Mouse (Mus musculus) hindbrain, embryonic 10.5 days (tissue): ENCODE measurements around the gene Mbtps1. TPM values are rescaled to one million over a fixed set of nuclear protein-coding genes. Genes with fewer than 3 reads are reported as not detected.

Experiments
- DNase-seq: peaks from one replicate; pipeline ENCODE4 v3.0.0-alpha.2; 2017; ENCODE audit warnings: low spot score
- H3K27ac ChIP-seq: fragments of 300-500 bp; sonication (generic); 2 replicates; pipeline ENCODE4 v1.5.1; 2016; ENCODE audit warnings: mild to moderate bottlenecking, moderate library complexity
- H3K27me3 ChIP-seq: fragments of 300-500 bp; sonication (generic); 2 replicates; pipeline ENCODE4 v1.6.1; 2016; ENCODE audit warnings: mild to moderate bottlenecking; ENCODE audit not compliant: poor library complexity, insufficient read depth, severe bottlenecking
- H3K36me3 ChIP-seq: fragments of 300-500 bp; sonication (generic); 2 replicates; pipeline ENCODE4 v1.6.1; 2016; ENCODE audit warnings: mild to moderate bottlenecking, moderate library complexity
- H3K4me1 ChIP-seq: fragments of 300-500 bp; sonication (generic); replicated peaks from 2 replicates; pipeline ENCODE4 v1.6.1; 2016; ENCODE audit warnings: mild to moderate bottlenecking
- H3K4me3 ChIP-seq: fragments of 300-500 bp; sonication (generic); 2 replicates; pipeline ENCODE4 v1.5.1; 2016; ENCODE audit warnings: mild to moderate bottlenecking, moderate library complexity
- H3K9me3 ChIP-seq: fragments of 300-500 bp; sonication (generic); 2 replicates; pipeline ENCODE4 v1.6.1; 2016; ENCODE audit warnings: mild to moderate bottlenecking, moderate library complexity
- WGBS: fragments of 180-500 bp; shearing (Covaris S2); methylation state at CpG from one replicate; pipeline ENCODE4 v1.1.7; 2016; 5-methylcytosine and 5-hydroxymethylcytosine counted together
- polyA plus RNA-seq: library from polyadenylated mRNA; unstranded; fragments of >200 nt; fragmentation: Nextera tagmentation; extraction: Ambion mirVana; gene quantifications from 2 replicates; pipeline ENCODE4 v1.2.1, GENCODE M21; 2016

Mbtps1 gene
- polyA plus RNA-seq, 1 experiment from 2014 or later = 104 TPM

GRCm38 (mm10) chr8:119468091-119468490, 90.4 kb downstream of the Mbtps1 start:
- 88% methylated on average over 8 of the region's 8 CpGs for WGBS
- no peaks in the 10 kb centered on the region for H3K9me3 ChIP-seq

GRCm38 (mm10) chr8:119466794-119467193, 91.7 kb downstream of the Mbtps1 start:
- H3K27ac ChIP-seq = peak overlapping the region; percentile 46
- 73% methylated on average over 10 of the region's 10 CpGs for WGBS
- H3K27me3 ChIP-seq = peaks cover 55% of the 10 kb centered on the region
- no peaks in the 10 kb centered on the region for H3K9me3 ChIP-seq
- peaks cover 47% of the 10 kb centered on the region for H3K4me1 ChIP-seq
- H3K4me3 ChIP-seq = 0 out of 2 replicates have a peak overlapping the region, but pooled peaks have one; percentile 36
- no peak for DNase-seq
- no peaks in the 10 kb centered on the region for H3K36me3 ChIP-seq

More at GRCm38 (mm10) chr8:119468091-119468490, 90.4 kb downstream of the Mbtps1 start:
- no peak for DNase-seq
- H3K4me3 ChIP-seq = no peak overlapping the region
- H3K27me3 ChIP-seq = peaks cover 46% of the 10 kb centered on the region
- H3K27ac ChIP-seq = 0 out of 2 replicates have a peak overlapping the region, but pooled peaks have one; percentile 10
- H3K4me1 ChIP-seq = peaks cover 47% of the 10 kb centered on the region
- H3K36me3 ChIP-seq = no peaks in the 10 kb centered on the region

GRCm38 (mm10) chr8:119466105-119466504, 92.4 kb downstream of the Mbtps1 start:
- DNase-seq = peak; percentile 38
- peaks cover 59% of the 10 kb centered on the region for H3K27me3 ChIP-seq
- peak overlapping the region; percentile 36 for H3K4me3 ChIP-seq
- peaks cover 46% of the 10 kb centered on the region for H3K4me1 ChIP-seq
- H3K36me3 ChIP-seq = no peaks in the 10 kb centered on the region
- no peaks in the 10 kb centered on the region for H3K9me3 ChIP-seq
- under 1% methylated on average over 18 of the region's 18 CpGs for whole genome bisulfite sequencing
- H3K27ac ChIP-seq = peak overlapping the region; percentile 46

- no peak for DNase-seq
- peaks cover 59% of the 10 kb centered on the region for H3K27me3 ChIP-seq
- 46% methylated on average over 7 of the region's 7 CpGs for WGBS
These were observed 94.8 kb downstream of the Mbtps1 start for GRCm38 (mm10) chr8:119463709-119464108.

GRCm38 (mm10) chr8:119461356-119461755, 97.2 kb downstream of the Mbtps1 start:
- Histone ChIP-seq H3K4me1 (peaks cover 48% of the 10 kb centered on the region), H3K4me3 (no peak overlapping the region), H3K9me3 (no peaks in the 10 kb centered on the region), H3K36me3 (no peaks in the 10 kb centered on the region), H3K27ac (peak overlapping the region; percentile 2; the same call in 1 of the 2 replicates), H3K27me3 (peaks cover 45% of the 10 kb centered on the region)
- 78% methylated on average over 9 of the region's 9 CpGs for WGBS
- no peak for DNase-seq

More at GRCm38 (mm10) chr8:119463709-119464108, 94.8 kb downstream of the Mbtps1 start:
- Histone ChIP-seq H3K4me3 (no peak overlapping the region), H3K9me3 (no peaks in the 10 kb centered on the region), H3K36me3 (no peaks in the 10 kb centered on the region), H3K27ac (peak overlapping the region; percentile 37; the same call in 1 of the 2 replicates), H3K4me1 (peaks cover 54% of the 10 kb centered on the region)

GRCm38 (mm10) chr8:119459724-119460123, 98.8 kb downstream of the Mbtps1 start:
- Histone ChIP-seq H3K4me3 (no peak overlapping the region), H3K36me3 (no peaks in the 10 kb centered on the region), H3K27me3 (peaks cover 29% of the 10 kb centered on the region), H3K9me3 (no peaks in the 10 kb centered on the region), H3K4me1 (peaks cover 32% of the 10 kb centered on the region), H3K27ac (peak overlapping the region; percentile 40; the same call in 1 of the 2 replicates)
- 52% methylated on average over 16 of the region's 16 CpGs for WGBS
- peak; percentile 29 for DNase-seq

Other genes starting within 250 kb of the Mbtps1 start
- gene Hsbp1, start 214.2 kb downstream of the Mbtps1 start, polyA plus RNA-seq = 280 and 364 TPM in 2 replicates
- 11.5 and 13.5 TPM in 2 replicates for gene Mlycd, start 163.9 kb downstream of the Mbtps1 start, polyA plus RNA-seq
- 0.30 and 0.36 TPM in 2 replicates for gene Osgin1, start 124.6 kb downstream of the Mbtps1 start, polyA plus RNA-seq
- 9.0 and 14.0 TPM in 2 replicates for gene Necab2, start 112.0 kb downstream of the Mbtps1 start, polyA plus RNA-seq
- gene Slc38a8, start 57.0 kb downstream of the Mbtps1 start, polyA plus RNA-seq = 1.4 TPM in 1 of 2 replicates, not detected in the other
- gene Hsdl1, start 16.4 kb upstream of the Mbtps1 start, polyA plus RNA-seq = 65.1 and 78.0 TPM in 2 replicates
- gene Dnaaf1, start 16.5 kb upstream of the Mbtps1 start, polyA plus RNA-seq = 0.39 and 1.3 TPM in 2 replicates
- gene Taf1c, start 46.5 kb upstream of the Mbtps1 start, polyA plus RNA-seq = 16.8 and 17.4 TPM in 2 replicates
- gene Adad2, start 54.0 kb upstream of the Mbtps1 start, polyA plus RNA-seq = 0.16 and 0.41 TPM in 2 replicates
- 0.16 and 0.29 TPM in 2 replicates for gene Kcng4, start 76.9 kb upstream of the Mbtps1 start, polyA plus RNA-seq
- gene Wfdc1, start 107.6 kb upstream of the Mbtps1 start, polyA plus RNA-seq = 9.6 and 11.6 TPM in 2 replicates
- gene Atp2c2, start 141.3 kb upstream of the Mbtps1 start, polyA plus RNA-seq = 1.4 TPM in 2 replicates
- 12.6 and 15.3 TPM in 2 replicates for gene Tldc1, start 219.7 kb upstream of the Mbtps1 start, polyA plus RNA-seq